Mouse (Mus musculus): ENCODE data around the gene Oit3. TPM values are rescaled to one million over a fixed set of nuclear protein-coding genes. Genes with fewer than 3 reads are reported as not detected.
"Not testable (repeated sequence)": the region's sequence is repeated elsewhere in the genome, so short reads cannot be mapped to it uniquely, and the experiment has no call there.

Oit3 gene
- polyA plus RNA-seq, 1 experiment from 2014 or later: 0.09 TPM

DNA sequence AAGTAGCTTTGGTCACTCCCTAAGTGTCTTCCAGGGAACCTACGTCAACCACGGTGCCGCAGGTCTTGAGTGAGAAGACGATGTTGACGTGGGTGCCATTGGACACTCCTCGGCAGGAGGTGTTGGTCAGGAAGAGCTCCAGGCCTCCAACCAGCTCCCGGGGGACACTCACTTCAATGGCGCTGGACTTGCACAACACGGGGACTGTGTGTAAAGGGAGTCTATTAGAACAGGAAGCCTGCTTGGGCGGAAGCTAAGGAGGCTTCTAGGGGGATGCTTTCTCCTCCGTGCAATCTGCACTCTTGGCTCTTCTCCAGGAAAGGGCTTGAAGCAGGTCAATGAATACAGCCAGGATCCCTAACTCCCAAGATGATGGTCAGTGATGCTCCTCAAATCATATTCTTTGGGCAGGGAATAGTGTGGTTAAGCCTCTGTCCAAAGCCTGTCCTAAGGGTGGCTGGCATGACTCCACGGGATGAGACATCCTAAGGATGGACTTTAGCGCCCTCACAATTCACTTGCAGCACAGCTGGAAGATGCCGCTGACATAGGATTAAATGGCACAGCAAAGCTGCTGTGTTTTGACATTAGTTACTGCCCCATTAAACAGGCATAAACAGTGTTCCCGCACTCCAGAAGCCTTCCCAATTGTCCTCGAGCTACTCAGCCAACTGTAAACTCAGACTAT, 12.0 kb downstream of the Oit3 start:
- Histone ChIP-seq H3K27ac (replicated peaks) (no peak overlapping the region), H3K4me2 (no peak overlapping the region), H3K4me3 (replicated peaks) (no peak overlapping the region), H3K9ac (replicated peaks) (no peak overlapping the region), H3K36me3 (no peaks in the 10 kb centered on the region), H3K9me3 (replicated peaks) (no peaks in the 10 kb centered on the region), H3K4me1 (peaks cover 9% of the 10 kb centered on the region), H3K27me3 (replicated peaks) (no peaks in the 10 kb centered on the region)
- no peak for ATAC-seq (ENCODE audit: low FRiP score)
- WGBS: 64% methylated on average over 16 of the region's 16 CpGs

DNA sequence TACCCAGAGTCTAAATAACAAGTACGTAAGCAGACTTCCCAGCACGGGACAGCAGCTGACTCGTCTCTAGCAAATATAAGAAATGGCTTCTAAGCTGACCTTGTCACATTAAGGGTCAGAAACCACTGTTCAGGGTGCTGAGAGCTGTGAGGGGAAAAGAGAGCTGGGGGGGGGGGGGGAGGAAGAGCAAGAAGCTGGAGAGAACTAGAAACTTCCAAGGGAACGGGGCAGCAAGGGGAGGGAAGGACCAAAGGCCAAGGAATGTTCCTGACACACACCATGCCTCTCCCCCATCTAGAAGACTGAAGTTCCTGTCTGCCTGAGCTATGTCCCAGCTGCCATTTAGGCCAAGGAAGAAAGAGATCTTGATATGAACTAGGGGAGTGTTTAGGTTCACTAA, 15.2 kb downstream of the Oit3 start:
- 71% methylated on average over 4 of the region's 4 CpGs for WGBS
- H3K4me2 ChIP-seq: no peak overlapping the region
- no peak overlapping the region for H3K9ac ChIP-seq (replicated peaks)
- no peak for ATAC-seq (ENCODE audit: low FRiP score)
- no peak overlapping the region for H3K4me3 ChIP-seq (replicated peaks)
- H3K9me3 ChIP-seq (replicated peaks): no peaks in the 10 kb centered on the region
- no peaks in the 10 kb centered on the region for H3K36me3 ChIP-seq
- peaks cover 9% of the 10 kb centered on the region for H3K4me1 ChIP-seq
- H3K27ac ChIP-seq (replicated peaks): no peak overlapping the region
- no peaks in the 10 kb centered on the region for H3K27me3 ChIP-seq (replicated peaks)

DNA sequence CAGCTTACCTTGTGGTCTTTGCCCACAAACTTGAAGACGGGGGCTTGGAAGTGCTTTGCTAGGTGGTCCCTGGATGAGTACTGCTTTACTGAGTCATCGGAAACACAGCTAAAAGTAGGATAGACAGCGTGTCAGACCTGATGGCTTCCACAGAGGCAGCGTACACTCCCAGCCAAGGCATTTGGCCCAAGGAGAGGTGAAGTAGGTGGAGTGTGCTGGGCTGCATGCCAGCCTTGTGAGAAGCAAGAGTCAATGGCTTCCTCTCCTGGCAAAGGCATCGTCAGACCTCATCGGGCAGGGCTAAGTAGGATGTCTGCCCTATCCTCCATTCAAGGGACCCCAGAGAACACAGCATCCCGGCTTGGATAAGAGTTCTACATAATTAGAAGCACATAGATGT, 16.2 kb downstream of the Oit3 start:
- WGBS: 77% methylated on average over 7 of the region's 7 CpGs
- H3K36me3 ChIP-seq: no peaks in the 10 kb centered on the region
- no peak for ATAC-seq (ENCODE audit: low FRiP score)
- H3K27me3 ChIP-seq (replicated peaks): no peaks in the 10 kb centered on the region
- H3K9ac ChIP-seq (replicated peaks): no peak overlapping the region
- no peak overlapping the region for H3K4me2 ChIP-seq
- H3K4me3 ChIP-seq (replicated peaks): no peak overlapping the region
- peaks cover 9% of the 10 kb centered on the region for H3K4me1 ChIP-seq
- no peaks in the 10 kb centered on the region for H3K9me3 ChIP-seq (replicated peaks)
- no peak overlapping the region for H3K27ac ChIP-seq (replicated peaks)

DNA sequence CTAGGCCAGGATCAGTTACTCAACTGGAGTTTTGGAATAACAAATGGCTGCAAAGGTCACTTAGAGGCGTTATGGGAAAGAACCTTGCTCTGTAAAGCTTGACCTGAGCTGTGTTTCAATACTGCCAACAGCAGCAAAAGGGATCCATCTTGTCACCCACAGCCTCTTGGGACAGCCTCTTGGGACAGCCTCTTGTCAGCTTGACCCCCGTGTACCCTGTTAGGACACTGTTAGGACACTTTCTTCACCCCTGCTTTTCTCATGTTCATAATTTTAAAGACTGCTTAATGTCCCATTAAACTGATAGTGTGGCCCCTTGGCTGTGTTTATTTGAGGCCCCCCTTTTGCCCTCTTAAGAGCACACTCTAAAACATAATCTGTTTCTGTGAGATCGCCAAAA, 17.1 kb downstream of the Oit3 start:
- Histone ChIP-seq H3K9me3 (replicated peaks) (no peaks in the 10 kb centered on the region), H3K27ac (replicated peaks) (no peak overlapping the region), H3K9ac (replicated peaks) (no peak overlapping the region), H3K4me2 (no peak overlapping the region), H3K4me1 (peaks cover 6% of the 10 kb centered on the region), H3K4me3 (replicated peaks) (no peak overlapping the region), H3K36me3 (no peaks in the 10 kb centered on the region), H3K27me3 (replicated peaks) (no peaks in the 10 kb centered on the region)
- 66% methylated on average over 3 of the region's 3 CpGs for whole genome bisulfite sequencing
- no peak for ATAC-seq (ENCODE audit: low FRiP score)

DNA sequence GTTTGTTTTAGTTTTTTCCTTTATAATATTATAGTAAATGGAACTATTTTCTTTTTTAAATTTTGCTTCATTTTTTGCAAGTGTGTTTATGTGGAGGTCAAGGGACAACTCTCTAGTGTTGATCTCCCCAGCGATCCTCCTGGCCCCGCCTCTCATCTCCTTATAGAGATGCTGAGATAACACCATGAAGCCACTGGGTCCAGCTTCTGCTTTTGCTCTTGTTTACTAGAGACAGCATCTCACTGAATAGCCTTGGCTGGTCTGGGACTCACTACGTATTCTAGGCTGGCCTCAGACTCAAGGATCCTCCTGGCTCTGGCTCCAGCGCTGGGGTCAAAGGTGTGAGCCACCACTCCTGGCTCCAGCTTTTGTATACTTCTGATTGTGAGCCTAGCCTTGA, 22.1 kb downstream of the Oit3 start:
- ATAC-seq (ENCODE audit: low FRiP score): no peak
- Histone ChIP-seq H3K27me3 (replicated peaks) (no peaks in the 10 kb centered on the region), H3K9ac (replicated peaks) (no peak overlapping the region), H3K4me1 (no peaks in the 10 kb centered on the region), H3K9me3 (replicated peaks) (no peaks in the 10 kb centered on the region), H3K4me3 (replicated peaks) (no peak overlapping the region), H3K36me3 (no peaks in the 10 kb centered on the region), H3K27ac (replicated peaks) (no peak overlapping the region), H3K4me2 (no peak overlapping the region)
- WGBS: 91% methylated on average over 4 of the region's 4 CpGs

DNA sequence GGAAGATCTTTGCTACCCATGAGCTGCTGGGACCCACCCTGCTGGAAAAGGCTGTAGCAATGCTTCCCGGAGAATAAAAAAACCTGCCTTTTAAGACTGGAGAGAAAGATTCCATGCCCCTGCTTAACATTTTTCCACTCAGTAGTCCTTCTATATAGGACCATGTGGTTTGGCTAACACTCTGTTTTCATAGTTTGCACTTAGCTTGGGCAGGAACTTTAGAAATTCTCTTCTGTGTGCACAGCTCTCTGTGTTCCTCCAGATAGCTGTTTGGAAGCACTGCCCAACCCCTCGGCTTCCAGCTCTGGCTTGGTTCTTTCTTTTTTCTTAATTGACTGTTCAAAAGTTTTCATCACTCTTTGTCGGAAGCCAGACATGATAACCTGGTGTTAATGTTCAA, 25.0 kb downstream of the Oit3 start:
- no peak for ATAC-seq (ENCODE audit: low FRiP score)
- Histone ChIP-seq H3K27ac (replicated peaks) (no peak overlapping the region), H3K9ac (replicated peaks) (no peak overlapping the region), H3K4me2 (no peak overlapping the region), H3K36me3 (no peaks in the 10 kb centered on the region), H3K4me3 (replicated peaks) (no peak overlapping the region), H3K9me3 (replicated peaks) (no peaks in the 10 kb centered on the region), H3K4me1 (no peaks in the 10 kb centered on the region), H3K27me3 (replicated peaks) (no peaks in the 10 kb centered on the region)
- WGBS: 85% methylated on average over 3 of the region's 3 CpGs

DNA sequence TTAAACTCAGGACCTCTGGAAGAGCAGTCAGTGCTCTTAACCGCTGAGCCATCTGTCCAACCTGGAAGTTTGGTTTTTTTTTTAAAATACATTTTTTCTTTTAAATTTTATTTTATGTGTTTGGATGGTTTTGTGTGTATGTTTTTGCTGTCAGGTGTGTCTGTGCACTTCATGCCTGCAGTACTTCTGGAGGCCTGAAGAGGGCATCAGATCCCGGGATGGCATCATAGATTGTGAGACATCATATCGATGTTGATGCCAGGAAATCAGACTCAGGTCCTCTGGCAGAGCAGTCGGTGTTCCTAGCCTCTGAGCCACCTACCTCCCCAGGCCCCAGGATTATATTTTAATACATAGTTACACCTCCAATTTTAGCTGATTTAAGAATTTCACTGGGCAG, 27.9 kb downstream of the Oit3 start:
- Histone ChIP-seq H3K4me1 (no peaks in the 10 kb centered on the region), H3K36me3 (no peaks in the 10 kb centered on the region), H3K27me3 (replicated peaks) (no peaks in the 10 kb centered on the region), H3K4me3 (replicated peaks) (no peak overlapping the region), H3K9me3 (replicated peaks) (no peaks in the 10 kb centered on the region), H3K9ac (replicated peaks) (no peak overlapping the region), H3K27ac (replicated peaks) (no peak overlapping the region), H3K4me2 (no peak overlapping the region)
- no peak for ATAC-seq (ENCODE audit: low FRiP score)
- WGBS: 97% methylated on average over 4 of the region's 4 CpGs

DNA sequence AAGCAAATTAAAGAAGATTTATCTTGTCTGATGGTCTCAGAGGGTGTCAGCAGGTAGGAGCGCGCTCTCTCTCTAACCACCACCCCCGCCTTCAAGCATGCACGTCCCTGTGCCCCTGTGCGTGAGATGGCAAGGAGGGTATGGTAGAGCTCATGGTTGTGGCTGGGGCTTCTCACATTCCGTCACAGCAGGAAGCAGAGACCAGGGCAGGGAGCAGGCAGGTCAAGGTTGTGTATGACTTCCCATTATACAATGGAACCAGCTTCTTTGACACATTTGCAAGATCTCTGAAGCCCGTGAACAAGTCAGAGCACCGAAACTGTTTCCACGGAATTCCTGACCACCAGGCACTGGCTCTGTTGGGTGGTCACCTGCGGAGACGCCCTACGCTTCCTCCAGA, 31.3 kb downstream of the Oit3 start:
- Histone ChIP-seq H3K4me1 (peaks cover 5% of the 10 kb centered on the region), H3K27ac (replicated peaks) (no peak overlapping the region), H3K4me2 (no peak overlapping the region), H3K4me3 (replicated peaks) (no peak overlapping the region), H3K9me3 (replicated peaks) (no peaks in the 10 kb centered on the region), H3K27me3 (replicated peaks) (no peaks in the 10 kb centered on the region), H3K36me3 (no peaks in the 10 kb centered on the region), H3K9ac (replicated peaks) (no peak overlapping the region)
- 86% methylated on average over 12 of the region's 12 CpGs for WGBS
- no peak for ATAC-seq (ENCODE audit: low FRiP score)

DNA sequence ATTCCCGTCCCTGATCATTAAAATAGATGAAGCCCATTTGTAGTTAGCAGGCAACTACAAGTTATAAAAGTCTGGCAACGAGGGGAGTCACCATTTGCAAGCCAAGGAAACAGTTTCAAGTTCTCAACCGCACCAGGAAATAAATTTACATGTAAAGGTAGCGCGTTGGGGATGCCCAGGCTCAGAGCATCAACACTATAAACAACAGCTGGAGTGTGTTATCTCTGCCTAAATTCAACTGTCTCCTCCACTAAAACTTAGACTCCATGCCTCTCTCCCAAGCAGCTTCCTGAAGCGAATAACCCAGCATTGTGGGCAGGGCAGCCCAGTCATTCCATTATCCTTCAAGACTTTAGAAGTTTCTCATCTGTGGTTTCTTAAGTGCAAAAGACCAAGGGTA, 33.1 kb downstream of the Oit3 start:
- Histone ChIP-seq H3K36me3 (no peaks in the 10 kb centered on the region), H3K4me3 (replicated peaks) (no peak overlapping the region), H3K9me3 (replicated peaks) (no peaks in the 10 kb centered on the region), H3K27ac (replicated peaks) (no peak overlapping the region), H3K27me3 (replicated peaks) (no peaks in the 10 kb centered on the region), H3K4me1 (peaks cover 5% of the 10 kb centered on the region), H3K4me2 (no peak overlapping the region), H3K9ac (replicated peaks) (no peak overlapping the region)
- no peak for ATAC-seq (ENCODE audit: low FRiP score)
- WGBS: 35% methylated on average over 6 of the region's 6 CpGs

DNA sequence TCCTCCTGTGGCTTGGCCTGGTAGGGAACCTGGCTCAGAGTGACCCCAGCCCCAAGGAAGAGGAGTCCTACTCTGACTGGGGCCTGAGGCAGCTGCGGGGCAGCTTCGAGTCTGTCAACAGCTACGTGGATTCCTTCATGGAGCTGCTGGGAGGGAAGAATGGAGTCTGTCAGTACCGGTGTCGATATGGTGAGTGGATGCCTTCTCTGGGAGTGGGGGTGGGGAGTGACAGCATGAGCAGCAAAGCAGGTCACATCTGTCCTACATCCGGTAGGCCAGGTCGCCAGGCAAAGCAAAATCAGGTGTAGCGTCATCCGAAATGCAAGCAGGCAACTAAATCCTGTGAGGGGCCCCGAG, 37.8 kb downstream of the Oit3 start:
- ATAC-seq (ENCODE audit: low FRiP score): no peak
- Histone ChIP-seq H3K9ac (replicated peaks) (no peak overlapping the region), H3K27ac (replicated peaks) (no peak overlapping the region), H3K4me3 (replicated peaks) (no peak overlapping the region), H3K27me3 (replicated peaks) (no peaks in the 10 kb centered on the region), H3K36me3 (no peaks in the 10 kb centered on the region), H3K4me1 (peaks cover 5% of the 10 kb centered on the region), H3K4me2 (no peak overlapping the region), H3K9me3 (replicated peaks) (0 out of 2 replicates have a peak, but pooled peaks cover 3% of the 10 kb centered on the region)
- 83% methylated on average over 10 of the region's 10 CpGs for WGBS

DNA sequence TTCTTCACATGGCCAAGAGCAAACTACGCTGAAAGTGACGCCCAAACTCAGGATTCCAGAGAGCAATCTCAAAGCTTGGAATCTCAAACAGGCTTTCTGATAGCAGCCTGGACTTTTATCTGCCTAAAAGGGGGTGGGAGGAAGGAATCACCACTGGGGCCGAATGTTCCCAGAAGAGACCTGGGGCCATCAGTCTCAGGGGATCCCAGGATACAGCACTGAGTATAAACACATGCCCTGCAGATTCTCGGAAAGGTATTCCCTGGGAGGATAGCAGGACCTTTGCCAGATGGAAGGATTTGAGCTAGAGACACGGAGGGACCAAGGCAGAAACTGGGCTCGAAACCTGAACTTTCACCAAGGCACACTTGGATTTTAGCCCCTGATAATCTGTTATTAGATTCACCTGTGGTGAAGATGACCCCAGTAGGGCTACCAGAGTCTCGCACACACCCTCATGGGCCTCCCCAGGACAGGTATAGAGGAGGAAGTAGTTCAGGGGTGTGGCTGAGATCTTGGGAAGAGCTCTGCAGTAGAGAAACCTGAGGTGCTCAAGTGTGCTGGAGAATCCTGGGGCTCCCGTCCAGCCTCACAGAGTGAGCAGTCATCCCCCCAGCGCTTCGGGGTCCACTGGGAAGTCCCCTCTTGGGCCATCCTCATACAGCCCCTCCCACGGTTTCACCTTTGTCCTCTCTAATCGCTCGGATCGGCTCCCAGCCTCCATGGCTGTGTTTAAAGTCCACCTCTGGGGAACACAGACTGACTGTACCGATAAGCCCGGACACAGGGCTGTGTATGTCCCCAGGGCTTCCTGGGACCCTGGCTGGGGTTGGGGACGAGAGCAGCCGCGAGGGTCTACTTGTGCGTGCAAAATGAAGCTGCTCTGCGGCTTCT, 38.4 kb downstream of the Oit3 start, which contains the start of gene Pla2g12b:
Gene Pla2g12b (plus strand): TSS at position 762 of the 894 bp plus-strand sequence.
- Histone ChIP-seq H3K4me1 (peaks cover 4% of the 10 kb centered on the region), H3K36me3 (no peaks in the 10 kb centered on the region), H3K9ac (replicated peaks) (no peak within 1 kb of the TSS), H3K27me3 (replicated peaks) (no peaks in the 10 kb centered on the region), H3K4me2 (no peak within 1 kb of the TSS), H3K4me3 (replicated peaks) (no peak within 1 kb of the TSS), H3K27ac (replicated peaks) (no peak within 1 kb of the TSS), H3K9me3 (replicated peaks) (0 out of 2 replicates have a peak, but pooled peaks cover 3% of the 10 kb centered on the region)
- 78% methylated on average over 21 of the region's 21 CpGs for WGBS
- no peak for ATAC-seq (ENCODE audit: low FRiP score)

DNA sequence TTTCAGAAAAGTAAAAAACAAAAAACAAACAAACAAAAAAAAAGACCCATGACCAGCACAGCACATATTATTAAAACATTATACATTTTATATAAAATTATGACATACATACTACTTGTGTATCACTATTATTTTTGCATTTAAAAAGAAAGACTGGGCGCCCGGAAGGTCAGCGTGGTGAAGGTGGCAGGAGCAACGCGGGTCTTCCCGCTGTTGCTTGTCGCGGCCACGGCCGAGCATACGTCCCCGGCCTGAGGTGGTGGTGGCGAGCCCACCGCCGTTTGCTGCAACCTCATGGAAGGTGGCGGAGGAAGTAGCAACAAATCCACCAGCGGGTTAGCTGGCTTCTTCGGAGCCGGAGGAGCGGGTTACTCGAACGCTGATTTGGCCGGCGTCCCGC, 46.1 kb downstream of the Oit3 start, which contains the start of gene Gm10273:
Gene Gm10273 (plus strand): TSS at position 172 of the 400 bp plus-strand sequence.
- not testable (repeated sequence) for H3K4me3 ChIP-seq (replicated peaks); ATAC-seq (ENCODE audit: low FRiP score); H3K27ac ChIP-seq (replicated peaks); H3K36me3 ChIP-seq; H3K27me3 ChIP-seq (replicated peaks); H3K9ac ChIP-seq (replicated peaks); H3K4me1 ChIP-seq; H3K9me3 ChIP-seq (replicated peaks); H3K4me2 ChIP-seq
- WGBS: 95% methylated on average over 12 of the region's 25 CpGs

All from neural tube, embryonic 15.5 days (tissue).